Mouse (Mus musculus): ENCODE data around the gene Spc24.
"Not testable (repeated sequence)": the region's sequence is repeated elsewhere in the genome, so short reads cannot be mapped to it uniquely, and the experiment has no call there.

Spc24 gene

DNA sequence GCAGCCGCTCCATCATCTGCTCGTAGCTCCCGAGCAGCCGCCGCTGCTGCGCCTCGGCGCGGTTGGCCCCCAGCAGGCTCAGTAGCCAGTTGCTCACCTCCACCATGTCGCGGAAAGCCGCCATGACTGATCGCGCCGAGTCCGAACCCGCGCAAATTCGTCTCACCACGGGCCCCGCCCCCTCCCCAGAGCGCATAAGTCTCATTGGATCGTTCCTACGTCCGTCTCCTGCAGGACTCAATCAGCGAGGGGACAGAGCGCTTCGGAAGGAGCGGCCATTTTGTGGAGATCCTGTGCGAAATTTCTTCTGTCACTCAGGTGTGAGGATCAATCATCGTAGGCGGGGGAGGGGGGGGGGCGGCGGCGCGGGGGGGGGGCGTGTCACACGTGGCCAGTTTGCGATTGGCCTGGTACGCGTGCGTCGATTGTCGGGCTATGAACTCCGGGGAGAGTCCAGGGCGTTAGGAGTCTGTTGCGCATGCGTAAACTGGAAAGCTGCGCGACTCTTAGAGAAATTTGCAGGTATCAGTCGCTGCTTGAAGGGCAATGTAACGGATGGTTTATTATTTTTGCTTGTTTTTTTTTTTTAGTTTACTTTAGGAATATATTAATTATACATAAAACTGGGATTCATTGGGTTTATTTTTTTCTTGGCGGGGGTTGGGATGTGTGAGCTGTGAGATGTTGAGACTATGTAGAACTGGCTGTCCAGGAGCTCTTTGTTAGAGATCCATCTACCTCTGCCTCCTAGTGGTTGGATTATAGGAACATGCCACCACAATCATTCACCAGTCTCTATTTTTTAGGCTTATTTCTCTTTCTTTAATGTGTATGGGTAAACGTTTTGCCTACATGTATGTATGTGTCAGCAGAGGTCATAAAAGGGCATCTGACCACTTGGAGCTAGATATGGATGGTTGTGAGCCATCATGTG is at the start of gene Spc24:
TSS of gene Spc24 (minus strand) at position 149 of the 934 bp plus-strand sequence.
- peak; percentile 94 to 97 for DNase-seq (ENCODE audit: low spot score in 2 of 2)

DNA sequence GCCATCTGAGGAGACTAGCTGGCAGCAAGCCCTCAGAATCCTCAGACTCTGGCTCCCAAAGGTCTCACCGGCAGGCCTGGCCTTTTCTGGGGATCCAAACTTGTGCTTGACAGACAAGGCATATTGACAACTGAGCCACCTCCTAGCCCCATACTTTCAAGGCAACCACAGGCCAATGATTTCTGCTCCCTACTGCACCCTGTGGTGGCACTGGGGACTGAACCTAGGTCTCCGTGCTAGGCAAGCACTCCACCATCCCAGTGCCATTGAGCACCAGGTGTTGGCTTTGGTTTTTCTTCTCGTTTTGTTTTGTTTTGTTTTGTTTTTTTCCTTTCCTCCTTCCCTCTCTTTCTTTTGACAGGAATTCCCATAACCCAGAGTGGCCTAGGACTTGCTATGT is 48.5 kb upstream of the Spc24 start:
- no peak for DNase-seq (ENCODE audit: low spot score in 2 of 2)

DNA sequence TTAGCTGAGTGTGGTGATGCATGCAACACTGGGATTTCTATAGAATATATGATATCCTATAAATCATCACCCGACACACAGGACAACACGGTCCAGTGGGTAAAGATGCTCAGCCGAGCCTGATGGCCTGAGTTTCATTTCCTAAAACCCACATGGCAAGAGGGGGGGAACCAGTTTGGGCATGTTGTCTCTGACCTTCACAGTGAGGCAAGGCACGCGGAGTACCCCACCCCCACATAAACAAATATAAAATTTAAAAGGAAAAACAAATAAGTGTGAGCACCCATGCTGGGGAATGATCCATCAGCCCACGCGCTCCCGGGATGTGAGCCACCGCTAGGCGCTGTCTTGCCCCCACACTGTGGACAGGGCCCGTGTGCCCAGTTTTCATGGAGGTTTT is 46.9 kb upstream of the Spc24 start:
- no peak for DNase-seq (ENCODE audit: low spot score in 2 of 2)

DNA sequence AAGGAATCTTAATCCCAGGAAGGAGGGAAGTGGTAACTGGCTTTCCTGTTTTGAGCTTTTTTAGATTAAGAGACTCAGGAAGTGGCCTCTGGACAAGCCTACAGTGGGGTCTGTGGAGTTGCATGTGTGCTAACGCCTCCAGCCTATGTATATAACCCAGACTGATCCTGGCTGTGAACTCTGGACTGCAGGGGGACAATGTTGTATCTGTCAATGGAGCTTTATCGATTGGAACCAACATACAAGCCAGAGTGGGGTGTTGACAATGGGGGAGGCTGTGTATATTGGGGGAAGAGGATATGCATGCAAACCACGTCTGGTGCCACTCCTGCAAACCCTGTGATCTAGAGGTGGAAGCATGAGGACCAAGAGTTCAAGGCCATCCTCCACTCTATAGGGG is 46.3 kb upstream of the Spc24 start:
- DNase-seq (ENCODE audit: low spot score in 2 of 2) = no peak

DNA sequence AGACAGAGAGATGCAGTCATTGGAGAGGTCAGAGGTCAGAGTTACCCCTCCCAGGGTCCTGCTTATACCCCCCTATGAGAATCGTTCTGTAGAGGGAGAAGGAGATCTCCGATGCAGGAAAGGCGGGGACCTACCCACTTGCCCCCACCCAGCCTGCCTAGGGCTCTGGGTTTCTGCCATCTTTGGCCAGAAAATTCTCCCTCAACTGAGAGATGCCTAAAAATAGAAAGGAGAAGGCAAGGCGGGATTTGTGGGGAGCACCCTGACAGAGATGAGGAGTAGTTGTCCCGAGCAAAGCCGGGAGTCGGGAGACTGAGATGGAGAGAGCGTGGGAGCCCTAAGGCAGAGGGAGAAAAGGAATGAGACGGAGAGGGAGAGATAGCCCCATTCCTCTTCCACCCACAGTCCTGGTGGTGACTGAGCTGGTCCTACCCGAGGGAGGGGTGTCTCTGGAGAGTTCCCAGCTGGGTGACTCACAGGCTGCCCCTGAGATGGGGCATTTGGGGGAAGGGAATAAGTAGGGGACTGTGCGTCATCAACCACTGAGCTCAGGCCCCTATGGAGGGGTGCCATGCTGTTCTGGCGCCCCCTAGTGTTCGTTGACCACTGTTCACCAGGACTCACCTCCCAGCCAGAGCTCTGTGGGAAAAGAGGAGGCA is 44.0 kb upstream of the Spc24 start:
- DNase-seq (ENCODE audit: low spot score in 2 of 2) = peak; percentile 51 to 60

DNA sequence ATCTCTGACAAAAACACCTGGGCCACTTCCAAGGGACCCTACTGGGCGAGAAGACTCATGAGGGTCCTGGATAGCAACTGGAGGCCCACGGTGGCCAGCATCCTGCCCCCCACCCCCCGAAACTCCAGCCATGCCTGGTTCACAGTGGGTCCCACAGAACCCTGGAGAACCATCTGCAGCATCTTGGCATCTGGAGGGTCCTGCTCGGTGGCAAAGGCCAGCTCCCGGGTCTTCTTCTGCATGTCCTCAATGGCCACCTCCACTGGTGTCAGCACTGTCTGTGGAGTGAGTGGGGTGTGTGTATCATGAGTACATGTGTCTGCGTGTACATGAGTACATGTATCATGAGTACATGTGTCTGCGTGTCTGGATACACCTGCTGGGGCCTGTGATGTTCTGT is 41.5 kb upstream of the Spc24 start:
- DNase-seq (ENCODE audit: low spot score in 2 of 2) = no peak

DNA sequence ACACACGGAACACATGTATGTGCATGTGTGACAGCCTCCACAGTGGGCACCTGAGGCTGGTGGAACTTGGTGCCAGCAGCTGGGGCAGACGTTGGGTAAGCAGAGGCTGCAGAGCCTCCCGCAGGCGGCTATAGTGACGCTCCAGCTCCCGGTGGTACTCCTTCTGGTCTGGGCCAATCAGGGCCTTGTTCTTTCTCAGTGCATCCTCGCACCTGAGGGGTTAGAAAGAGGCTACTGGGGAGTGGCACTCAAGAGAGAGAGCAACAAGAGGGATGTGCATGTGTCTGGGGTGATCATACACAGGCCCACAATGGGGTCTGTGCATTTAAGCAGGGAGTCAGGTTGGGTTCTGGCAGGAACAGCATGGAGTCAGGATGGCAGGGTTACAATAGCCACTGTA is 41.0 kb upstream of the Spc24 start:
- no peak for DNase-seq (ENCODE audit: low spot score in 2 of 2)

DNA sequence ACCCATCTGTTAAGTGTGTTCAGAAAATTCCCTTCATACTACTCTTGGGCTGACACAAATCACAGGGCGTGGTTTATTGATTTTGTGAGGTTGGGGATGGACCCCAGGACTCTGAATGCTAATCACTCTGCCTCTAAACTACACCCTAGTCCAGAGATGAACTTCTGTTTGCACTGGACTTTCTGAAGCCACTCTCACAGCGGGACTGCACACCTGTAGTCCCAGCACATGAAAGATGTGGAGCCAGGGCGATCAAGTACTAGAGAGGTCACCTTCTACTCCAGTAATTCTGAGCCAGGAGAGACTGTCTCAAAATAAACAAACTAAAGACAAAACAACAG is 38.9 kb upstream of the Spc24 start:
- DNase-seq (ENCODE audit: low spot score in 2 of 2) = no peak

DNA sequence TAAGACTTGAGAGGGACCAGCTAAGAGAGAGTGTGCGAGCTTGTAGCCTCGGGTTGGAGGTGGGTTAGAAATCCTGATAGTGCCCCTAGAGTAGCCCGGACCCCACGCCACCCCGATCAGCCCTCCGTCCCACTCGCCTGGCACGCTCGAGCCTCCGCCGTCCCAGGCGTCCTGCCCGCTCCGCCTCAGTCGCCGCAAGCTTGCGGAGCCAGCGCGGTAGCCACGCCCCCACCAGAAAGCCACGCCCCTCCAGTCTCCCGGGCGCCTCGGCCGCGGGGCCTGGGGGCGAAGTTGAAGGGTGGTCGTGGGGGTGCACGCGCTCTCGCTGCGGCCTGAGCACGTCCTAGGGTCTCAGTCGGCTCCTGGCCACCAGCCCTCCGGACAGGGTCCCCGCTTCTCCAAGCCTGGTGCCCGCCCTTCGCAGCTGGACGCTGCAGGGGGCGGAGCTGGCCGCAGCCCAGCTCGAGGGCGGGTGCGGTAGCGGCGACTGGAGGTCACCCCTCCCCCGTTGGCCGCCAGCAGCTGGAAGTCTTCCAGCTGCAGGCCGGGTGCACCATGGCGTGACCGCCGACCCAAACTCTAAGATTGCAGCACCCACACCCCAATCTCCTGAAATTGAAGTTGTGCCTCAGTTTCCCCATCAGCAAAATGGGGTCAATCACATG is 38.4 kb upstream of the Spc24 start, which contains the start of gene Kank2:
TSS of gene Kank2 (minus strand) at position 400 of the 665 bp plus-strand sequence.
- peak; percentile 59 to 64 for DNase-seq (ENCODE audit: low spot score in 2 of 2)

DNA sequence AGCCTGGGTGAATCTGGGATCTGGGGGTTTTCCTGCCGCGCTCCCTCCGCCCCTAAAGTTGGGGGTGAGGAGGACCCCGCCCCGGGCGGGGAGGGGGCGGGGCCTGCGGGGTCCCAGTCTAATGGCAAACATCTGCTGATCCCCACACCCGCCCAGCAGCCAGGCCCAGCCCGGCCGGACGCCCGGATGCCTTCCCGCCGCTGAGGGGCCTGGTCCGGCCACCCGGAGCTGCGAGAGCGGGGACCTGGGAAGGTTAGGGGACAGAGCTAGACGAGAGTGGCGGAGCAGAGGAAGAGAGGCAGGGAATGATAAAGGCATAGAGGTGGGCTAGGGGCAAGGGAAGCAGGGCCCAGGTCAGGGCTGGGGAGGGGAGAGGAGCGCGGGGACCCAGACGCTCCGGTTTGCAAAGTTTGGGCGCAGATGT is 37.8 kb upstream of the Spc24 start:
- peak in 1 of 2 experiments; percentile 16 for DNase-seq (ENCODE audit: low spot score in 2 of 2)

DNA sequence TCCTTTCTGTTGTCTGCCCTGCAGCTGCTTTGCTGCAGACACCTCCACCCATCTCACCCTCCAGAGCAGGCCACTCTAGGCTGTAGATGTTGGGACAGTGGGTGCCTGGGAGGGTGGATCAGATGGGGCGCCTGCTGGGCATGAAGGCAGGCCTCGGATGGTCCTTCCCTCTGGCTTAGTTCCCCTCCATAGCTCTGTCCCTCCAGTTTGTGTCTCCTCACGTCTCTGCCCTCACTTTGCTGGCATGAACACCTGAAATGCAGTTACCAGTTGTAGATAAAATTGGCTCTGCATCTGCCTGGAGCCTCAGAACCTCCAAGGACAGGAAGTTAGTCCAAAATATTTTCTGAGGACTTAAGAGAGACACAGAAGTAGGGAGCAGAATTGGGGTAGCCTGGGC is 36.8 kb upstream of the Spc24 start:
- no peak for DNase-seq (ENCODE audit: low spot score in 2 of 2)

DNA sequence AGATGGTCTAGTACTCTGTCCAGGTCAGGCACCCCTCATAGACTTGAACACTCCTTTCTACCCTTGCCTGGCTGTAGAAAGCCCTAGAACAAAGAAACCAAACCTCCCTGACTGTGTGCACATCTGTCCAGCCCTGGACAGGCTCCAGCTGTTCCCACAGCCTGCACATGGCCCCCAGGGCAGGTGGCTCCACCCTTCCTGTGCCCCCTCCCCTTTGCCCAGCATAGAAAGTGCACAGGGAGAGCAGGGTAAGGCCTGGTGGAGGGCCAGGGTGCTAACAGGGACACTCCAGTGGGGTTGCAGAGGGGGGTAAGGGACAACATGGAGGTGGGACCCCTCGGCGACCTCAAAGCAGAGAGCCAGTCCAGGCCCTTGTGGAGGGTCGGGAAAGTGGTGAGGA is 36.2 kb upstream of the Spc24 start:
- DNase-seq (ENCODE audit: low spot score in 2 of 2) = no peak

DNA sequence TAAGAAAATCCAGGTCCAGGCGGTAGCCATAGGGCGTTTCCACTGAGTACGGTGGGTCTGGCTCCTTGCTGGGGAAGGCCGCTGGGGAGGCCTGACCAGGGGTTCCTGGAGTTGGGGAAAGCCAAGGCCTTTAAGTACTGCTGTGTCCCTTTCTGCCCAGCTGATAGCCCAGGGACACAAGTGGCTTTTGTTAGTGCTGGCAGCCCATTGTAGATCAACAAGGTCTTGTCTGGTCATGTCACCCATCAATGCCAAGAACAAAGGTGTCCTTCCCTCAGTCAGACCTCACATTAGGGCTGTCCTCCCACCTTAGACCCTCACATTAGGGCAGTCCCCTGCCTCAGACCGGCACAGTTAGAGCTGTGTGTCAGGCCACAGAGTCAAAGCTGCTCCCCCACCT is 35.5 kb upstream of the Spc24 start:
- DNase-seq (ENCODE audit: low spot score in 2 of 2) = no peak

DNA sequence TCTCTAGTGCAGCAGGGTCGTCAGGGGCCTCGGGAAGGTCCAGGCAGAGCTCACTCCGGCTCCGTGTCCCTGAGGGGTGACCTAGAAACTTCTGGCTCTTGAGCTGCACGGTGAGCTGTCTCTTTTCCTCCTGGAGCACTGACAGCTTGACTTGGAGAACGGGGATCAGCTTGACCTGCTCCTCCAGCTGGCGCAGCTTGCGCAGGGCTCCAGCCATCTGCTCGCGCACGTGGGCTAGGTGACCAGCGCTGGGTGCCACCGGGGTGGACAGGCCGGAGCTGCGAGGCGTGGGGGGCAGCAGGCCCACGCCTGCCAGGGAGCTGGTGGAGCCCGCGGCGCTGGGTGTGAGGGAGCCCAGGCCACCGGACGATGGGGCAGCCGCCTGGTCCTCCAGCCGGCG is 34.8 kb upstream of the Spc24 start:
- no peak for DNase-seq (ENCODE audit: low spot score in 2 of 2)

DNA sequence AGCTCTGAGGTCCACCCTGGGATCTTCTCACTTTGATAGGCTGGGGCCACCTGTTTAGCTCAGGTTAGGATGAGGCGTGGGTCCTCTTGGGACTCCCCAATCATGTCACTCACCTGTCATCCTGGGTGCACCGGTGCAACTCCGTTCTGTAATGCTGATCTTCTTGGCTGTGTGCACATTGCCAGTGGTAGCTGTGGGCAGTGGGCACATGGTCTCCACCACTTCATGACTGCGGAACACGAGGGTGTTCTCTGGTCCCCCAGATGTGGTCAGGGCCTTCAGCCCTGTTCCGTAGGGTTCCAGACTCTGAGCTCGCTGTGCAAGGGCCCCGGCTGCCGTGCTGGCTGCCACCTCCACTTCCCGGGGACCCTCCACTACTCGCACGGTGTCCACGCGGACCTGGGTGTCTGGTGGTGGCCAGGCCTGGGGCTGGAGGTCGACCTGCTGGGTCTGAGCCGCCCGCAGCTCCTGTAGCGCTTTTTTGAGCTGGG is 34.3 kb upstream of the Spc24 start:
- no peak for DNase-seq (ENCODE audit: low spot score in 2 of 2)

DNA sequence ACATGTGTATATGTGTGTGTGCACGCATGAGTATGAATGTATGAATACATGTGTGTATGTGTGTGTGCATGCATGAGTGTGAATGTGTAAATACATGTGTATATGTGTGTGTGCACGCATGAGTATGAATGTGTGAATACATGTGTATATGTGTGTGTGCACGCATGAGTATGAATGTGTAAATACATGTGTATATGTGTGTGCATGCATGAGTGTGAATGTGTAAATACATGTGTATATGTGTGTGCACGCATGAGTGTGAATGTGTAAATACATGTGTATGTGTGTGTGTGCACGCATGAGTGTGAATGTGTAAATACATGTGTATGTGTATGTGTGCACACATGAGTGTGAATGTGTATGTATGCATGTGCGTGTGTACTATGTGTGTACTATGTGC is 33.4 kb upstream of the Spc24 start:
- not testable (repeated sequence) for DNase-seq (ENCODE audit: low spot score in 2 of 2)

DNA sequence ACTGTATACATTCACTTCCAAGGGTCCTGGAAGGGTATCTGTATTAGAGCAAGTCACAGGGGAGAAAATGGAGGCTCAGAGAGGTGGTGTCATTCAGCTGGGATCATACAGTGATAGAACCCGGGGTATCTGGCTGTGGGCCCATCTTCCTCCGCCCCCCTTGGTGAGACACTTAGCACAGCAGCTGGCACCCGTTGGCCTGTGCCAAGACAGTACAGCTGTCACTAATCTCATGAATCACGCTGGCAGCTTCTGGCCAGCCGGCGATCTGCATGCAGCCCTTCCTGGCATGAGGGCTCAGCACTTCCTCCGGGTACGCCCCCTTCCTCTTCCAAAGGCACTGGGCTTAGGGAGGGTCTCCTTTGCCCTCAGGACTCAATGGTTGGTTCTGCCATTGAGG is 32.5 kb upstream of the Spc24 start:
- no peak for DNase-seq (ENCODE audit: low spot score in 2 of 2)

DNA sequence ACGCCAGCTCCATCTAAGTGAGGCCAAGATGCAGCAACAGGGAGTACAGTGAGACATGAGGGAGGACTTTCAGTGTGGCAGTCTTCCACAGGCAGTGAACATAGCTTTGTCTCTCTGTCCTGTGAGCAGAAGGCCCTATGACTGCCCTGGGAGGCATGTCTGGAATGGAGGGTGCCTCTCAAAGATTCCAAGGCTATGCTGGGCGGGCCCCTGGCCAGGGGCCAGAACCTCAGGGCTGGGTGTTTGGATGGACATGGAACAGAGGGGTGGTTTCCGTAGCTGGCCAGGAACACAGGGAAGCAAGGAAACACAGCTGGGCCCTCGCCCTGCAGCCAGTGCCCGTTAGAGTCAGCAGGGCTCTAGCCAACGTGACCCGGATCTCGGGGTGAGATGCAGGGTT is 31.8 kb upstream of the Spc24 start:
- DNase-seq (ENCODE audit: low spot score in 2 of 2) = no peak

DNA sequence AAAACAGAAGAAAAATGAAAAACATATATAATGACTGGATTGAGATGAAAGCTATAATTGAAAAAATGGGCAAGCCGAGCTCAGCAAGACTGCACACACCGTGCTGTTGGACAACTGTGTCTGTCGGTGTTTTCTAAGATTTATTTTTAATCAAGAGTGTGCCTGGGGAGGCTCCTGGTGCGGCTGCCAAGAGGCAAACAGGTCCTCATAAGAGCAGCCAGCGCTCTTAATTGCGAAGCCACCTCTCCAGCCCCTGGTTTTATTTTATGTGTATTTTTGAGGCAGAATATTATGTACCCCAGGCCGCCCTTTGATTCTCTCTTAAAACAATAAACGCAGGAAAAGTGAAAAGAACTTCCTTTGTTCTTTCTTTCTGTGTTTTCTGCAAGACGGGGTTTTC is 28.1 kb upstream of the Spc24 start:
- no peak for DNase-seq (ENCODE audit: low spot score in 2 of 2)

DNA sequence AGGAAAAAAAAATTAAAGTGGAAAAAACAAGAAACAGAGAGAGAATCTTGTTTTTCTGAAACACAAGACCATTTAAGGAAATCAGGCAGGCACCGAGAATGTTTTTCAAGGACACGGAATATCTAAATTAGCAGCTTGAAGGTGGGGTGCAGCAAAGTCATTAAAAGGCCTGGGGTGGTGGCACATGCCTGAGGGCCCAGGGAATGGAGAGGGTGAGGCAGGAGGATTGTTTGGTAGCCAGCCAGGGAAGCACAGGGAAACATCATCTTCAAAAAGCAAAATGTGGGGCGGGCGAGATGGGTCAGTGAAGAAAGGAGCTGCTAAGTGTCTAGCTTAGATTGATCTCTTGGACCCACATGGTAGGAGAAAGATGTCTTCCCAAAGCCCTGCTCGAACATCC is 27.6 kb upstream of the Spc24 start:
- DNase-seq (ENCODE audit: low spot score in 2 of 2) = no peak

DNA sequence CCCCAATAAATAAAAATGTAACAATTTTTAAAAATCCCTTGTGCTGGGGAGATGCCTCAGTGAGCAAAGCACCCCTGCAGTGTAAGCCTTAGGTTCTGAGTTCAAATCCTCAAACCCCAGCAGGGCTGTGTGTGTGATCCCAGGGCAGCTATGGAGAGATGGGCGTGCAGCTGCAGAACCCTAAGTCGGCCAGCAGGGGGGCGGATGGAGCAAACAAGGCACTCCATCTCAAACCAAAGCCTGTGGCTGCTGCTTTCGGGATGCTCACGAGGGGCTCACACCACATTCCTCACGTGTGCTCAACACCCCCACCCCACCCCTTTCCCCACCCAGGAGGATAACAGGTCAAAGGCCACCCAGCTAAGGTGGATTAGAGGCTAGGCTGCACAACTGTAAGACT is 26.8 kb upstream of the Spc24 start:
- DNase-seq (ENCODE audit: low spot score in 2 of 2) = no peak

DNA sequence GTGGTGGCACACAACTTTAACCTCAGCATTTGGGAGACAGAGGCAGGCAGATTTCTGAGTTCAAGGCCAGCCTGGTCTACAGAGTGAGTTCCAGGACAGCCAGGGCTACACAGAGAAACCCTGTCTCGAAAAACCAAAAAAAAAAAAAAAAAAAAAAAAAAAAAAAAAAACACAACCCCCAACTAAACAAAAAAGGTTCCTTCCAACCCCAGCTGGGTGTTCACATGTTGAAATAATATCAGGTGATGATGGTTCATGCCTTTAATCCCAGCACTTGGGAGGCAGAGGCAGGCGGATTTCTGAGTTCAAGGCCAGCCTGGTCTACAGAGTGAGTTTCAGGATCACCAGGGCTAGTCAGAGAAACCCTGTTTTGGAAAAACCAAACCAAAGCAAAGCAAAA is 26.2 kb upstream of the Spc24 start:
- not testable (repeated sequence) for DNase-seq (ENCODE audit: low spot score in 2 of 2)

Data from spleen, postnatal 36 days (tissue).